Mouse (Mus musculus) cerebellum, adult 8-10 months (tissue): ENCODE data around the gene Art4.
"Not testable (repeated sequence)": the region's sequence is repeated elsewhere in the genome, so short reads cannot be mapped to it uniquely, and the experiment has no call there.

Experiments
- DNase-seq: peaks from one replicate; pipeline ENCODE4 v3.0.0; 2022

Art4 gene

GRCm38 (mm10) chr6:136857186-136857872 is at the start of gene Art4:
Gene Art4, minus strand, starts transcription at chr6:136857733.
- DNase-seq: no peak

GRCm38 (mm10) chr6:136906937-136907293 is 49.4 kb upstream of the Art4 start:
- DNase-seq: no peak

DNA sequence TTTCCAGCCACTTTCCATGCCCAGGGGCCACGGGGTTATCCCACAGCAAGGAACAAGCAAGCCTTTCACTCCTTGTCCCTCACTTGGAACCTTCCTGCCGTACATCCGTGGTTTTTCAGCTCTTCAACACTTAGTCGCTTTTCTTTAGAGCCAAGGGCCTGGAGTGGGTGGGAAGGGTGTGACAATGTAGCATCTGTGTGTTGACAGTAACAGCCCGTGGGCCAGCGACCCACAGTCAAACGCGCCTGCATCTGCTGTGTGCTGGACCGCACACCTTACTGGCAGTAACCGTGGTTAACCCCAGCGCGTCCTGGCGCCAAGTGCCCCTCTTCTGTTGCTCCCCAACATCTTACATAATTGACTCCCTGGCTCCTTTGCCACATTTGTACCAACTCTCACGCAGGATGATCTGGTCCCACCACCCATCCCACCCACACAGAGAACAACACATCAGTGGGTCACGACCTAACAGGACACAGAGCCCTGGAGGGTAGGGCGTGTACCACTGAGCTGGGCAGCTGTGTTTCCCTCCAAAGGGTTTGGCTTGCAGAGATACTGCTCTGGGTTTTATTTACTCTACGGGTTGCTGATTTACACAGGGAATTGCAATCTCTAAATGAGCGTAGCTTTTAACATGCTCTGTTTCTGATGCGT is 48.9 kb upstream of the Art4 start:
- DNase-seq: no peak

DNA sequence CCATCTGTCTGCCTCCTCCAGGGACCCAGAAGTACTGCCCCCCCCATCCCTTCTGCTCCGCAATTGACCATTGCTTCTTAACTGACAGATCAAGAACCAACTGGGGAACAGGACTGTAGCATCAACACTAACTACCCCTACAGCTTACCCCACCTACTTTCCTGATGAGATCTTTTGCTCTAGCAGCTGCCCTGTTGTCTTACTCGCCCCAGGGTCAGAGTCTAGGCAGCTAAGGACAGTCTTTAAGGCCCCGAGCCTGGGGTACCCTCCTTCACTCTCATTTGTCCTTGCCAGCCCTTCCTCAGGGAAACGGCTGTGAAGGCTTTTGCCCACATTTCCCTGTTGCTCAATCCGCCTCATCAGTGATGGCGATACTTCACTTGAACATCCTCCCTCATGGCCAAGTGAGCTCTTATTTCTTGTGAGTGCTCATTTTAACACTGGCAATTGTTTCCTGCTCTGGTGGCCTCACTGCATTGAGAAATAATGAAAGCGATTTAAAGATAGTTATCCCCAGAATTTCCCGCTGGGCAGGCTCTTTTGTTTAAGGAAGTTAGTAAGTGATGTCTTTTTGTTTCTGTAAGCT is 46.4 kb upstream of the Art4 start:
- no peak for DNase-seq

- no peak for DNase-seq
These were observed 45.0 kb upstream of the Art4 start for GRCm38 (mm10) chr6:136902527-136902926.

- no peak for DNase-seq
These were observed 43.5 kb upstream of the Art4 start for GRCm38 (mm10) chr6:136901010-136901409.

DNA sequence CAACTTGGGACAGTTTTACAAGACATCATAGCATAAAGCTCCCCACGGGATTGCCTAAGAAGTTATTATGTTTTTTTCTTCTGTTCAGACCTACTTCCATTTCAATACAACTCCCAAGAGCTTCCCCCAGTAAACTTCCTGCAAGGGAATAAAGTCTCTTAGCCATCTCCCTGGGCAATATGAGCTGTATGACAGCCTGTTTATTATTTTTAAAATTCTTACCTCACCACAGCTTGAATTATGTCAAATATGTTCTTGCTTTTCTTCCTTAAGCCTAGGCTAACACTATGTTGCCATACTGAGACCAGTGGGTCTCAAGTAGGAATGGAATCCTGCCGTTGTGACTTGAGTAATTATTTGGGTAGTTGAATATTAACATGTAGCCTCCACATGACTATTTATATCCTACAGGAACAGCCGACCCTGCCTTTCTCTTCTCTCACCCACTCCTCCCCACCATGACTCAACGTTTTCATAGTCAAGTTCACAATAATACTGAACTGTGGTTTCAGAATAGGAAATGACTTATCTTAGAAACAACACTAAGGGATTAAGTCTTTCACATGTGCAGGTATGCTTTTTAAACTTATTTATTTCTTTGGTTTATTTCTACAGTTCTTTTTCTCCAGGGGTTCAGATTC is 43.0 kb upstream of the Art4 start:
- no peak for DNase-seq

GRCm38 (mm10) chr6:136898954-136899353 is 41.4 kb upstream of the Art4 start:
- no peak for DNase-seq

- no peak for DNase-seq
These were observed 40.7 kb upstream of the Art4 start for GRCm38 (mm10) chr6:136898222-136898621.

- DNase-seq: no peak
These were observed 40.3 kb upstream of the Art4 start for GRCm38 (mm10) chr6:136897789-136898188.

DNA sequence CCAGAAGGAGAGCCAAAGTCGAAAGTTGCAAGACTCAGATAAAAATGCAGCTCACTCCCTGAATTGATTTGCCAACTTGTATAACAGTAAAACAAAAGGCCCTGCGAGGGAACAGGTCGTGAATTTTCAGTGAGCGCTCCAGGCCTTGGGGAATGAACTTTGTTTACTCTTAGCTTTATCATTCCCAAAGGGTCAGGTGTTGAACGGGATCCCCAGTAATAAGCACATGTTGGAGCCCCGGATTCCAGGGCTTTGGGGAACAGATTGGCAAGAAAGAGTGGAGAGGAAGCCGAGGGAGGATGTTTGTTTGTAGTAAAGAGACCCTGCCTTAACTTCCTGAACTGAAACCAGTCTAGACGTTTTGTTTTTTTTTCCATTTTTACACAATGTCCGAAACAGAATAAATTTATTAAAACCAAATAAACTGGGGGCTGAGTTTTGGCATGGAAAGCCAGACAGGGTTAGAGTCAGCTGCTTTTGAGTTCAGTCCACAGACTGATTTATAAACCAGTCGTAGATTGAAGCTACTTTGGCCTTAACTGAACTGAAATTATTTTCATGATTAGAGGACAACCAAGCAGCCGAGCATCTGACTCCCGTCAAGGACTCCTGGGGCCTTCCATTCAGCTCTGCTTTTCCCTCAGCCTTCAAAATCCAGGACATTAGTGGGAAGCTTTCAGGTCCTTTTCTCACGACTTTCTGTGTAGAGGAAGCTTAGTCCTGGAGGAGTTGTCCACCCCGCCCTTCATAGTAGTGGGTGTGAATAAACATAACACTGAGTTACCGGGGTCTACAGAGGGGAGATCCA is 37.2 kb upstream of the Art4 start:
- no peak for DNase-seq

- no peak for DNase-seq
These were observed 34.5 kb upstream of the Art4 start for GRCm38 (mm10) chr6:136892002-136892401.

DNA sequence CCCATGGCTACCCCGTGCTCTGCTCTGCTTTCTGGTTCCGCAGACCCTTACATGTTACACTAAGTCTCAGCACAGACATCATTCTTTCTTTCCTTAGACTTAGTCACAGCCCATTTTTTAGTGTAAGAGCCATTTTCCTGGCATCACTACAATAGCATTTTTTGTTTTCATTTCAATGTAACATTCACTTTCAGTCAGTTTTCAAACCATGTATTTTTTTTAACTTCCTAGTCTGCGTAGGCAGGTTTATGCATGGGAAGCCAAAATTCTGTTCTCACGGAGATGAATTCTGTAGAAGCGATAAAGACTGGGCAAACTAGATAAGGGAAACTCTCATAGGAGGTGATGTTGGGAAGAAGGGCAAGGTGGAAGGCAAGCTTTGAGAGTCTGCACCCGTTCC is 32.0 kb upstream of the Art4 start:
- no peak for DNase-seq

DNA sequence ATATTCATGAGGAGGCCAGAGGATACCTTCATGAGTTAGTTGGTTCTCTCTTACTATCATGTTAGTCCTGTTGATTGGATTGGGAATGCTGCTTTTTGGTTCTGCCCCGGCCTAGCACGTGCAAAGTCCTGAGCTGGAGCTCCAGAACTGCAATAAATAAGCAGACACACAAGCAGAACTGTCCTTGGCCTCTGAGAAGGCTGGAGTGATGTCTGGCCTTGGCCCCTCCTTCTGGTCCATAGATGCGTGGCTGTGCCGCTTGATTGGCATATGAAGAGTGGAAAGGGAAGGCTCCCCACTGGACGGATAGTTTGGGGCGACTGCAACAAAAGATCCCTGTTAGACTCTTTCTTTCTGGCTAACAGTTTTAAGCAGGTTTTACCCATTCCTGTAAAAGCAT is 31.5 kb upstream of the Art4 start:
- no peak for DNase-seq

- no peak for DNase-seq
These were observed 30.3 kb upstream of the Art4 start for GRCm38 (mm10) chr6:136887854-136888253.

DNA sequence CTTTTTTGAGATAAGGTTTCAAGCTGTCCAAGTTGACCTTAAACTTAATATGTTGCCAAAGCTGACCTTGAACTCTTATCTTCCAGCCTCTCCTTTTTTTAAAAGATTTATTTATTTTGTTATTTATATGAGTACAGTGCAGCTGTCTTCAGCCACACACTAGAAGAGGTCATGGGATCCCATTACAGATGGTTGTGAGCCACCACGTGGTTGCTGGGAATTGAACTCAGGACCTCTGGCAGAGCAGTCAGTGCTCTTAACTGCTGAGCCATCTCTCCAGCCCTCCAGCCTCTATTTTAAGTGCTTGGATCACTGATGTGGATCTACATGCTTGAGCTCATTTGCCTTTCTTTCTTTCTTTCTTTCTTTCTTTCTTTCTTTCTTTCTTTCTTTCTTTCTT is 27.2 kb upstream of the Art4 start:
- not testable (repeated sequence) for DNase-seq

DNA sequence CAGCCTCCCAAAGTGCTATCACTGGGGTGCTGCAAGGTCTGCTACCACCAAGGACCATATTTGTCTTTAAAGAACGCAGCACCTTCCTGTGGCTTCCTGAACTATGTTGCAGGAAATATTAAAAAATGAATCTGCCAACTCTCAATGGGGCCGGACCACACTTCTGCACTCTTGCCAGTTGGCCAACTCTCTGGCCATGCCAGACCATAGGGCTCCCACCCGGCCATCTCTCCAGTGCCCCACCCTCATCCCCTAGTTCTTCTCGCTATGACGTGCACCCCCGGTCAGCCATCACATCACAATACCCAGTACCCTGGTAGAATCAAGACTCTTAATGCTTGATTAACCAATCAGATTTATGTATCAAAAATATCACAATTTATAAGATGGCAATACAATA is 26.4 kb upstream of the Art4 start:
- DNase-seq: no peak

DNA sequence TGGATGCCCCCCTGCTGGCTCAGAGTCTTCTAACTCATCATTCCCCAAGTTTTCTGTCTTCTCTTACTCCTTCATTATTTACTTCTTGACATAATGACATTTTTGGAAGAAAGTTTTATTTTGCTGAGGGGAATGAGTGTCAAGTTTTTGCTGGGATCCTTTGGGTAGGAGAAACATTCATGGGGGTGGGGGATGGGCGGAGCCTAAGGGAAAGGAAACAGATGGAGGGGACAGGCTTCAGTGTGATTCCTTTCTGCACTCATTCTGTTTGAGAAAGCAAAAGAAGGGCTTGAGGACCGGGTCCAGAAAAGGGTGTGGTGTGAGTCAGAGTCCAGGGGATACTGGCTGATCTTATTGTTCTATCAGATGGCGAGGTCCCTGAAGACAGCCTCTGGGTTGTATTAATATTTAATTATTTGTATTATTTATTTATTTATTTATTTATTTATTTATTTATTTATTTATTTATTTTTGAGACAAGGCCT is 25.9 kb upstream of the Art4 start:
- DNase-seq: no peak

DNA sequence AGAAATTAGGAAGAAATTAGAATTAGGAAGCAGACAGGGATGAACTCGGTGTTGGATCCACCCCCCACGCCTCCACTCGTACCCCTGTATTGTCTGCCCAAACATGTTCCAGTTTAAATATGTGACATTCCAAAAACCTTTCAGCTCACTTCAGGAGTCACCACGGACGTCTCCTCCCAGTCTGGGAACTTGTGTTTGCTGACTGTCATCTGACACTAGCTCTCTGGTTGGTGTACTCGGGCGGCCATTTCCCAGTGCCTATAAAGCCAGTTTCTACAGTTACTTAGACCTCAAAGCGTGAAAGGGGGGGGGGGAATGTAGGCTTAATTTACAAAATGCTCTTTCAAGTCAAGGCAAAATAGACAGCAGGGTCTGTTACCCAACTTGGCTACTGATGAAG is 24.1 kb upstream of the Art4 start:
- no peak for DNase-seq

DNA sequence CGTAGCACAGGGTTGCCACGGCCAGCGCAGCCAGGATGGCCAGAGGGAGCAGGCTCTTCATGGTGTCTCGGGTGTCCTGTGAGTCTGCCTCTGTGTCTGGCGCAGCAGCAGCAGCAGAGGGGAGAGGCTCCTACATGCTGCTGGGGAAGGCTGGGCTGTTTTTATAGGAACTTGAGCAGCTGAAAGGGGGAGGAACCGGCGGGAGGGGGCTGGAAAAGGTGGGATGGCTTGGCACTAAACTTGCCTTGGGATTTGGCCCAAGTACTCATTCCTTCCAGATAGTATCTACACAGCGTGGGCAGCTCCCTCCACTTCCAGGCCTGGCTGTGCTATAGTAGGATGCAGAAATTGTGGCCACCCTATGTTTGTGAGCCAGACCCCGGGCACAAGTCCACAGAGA is 18.1 kb upstream of the Art4 start, which contains the start of gene Mgp:
Gene Mgp (minus strand): TSS at position 154 of the 400 bp plus-strand sequence.
- no peak for DNase-seq

DNA sequence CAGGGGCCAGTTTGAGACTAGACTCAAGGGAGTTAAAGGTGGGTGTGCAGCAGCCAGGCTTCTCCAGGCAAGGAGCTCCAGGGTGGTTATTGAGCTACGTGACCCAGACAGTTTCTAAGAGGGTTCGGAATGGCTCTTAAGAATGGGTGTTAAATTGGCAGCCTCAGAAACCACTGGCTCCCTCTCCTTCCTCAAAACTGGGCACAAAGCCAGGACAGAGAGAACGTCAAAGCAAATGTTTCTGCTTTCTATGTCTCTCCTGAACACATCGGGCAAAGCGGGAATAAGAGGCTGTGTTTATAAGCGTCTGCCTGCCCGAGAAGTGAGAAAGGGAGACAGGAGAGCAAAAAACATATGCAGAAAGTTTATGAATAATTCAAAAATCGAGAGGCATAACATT is 17.1 kb upstream of the Art4 start:
- DNase-seq: no peak

DNA sequence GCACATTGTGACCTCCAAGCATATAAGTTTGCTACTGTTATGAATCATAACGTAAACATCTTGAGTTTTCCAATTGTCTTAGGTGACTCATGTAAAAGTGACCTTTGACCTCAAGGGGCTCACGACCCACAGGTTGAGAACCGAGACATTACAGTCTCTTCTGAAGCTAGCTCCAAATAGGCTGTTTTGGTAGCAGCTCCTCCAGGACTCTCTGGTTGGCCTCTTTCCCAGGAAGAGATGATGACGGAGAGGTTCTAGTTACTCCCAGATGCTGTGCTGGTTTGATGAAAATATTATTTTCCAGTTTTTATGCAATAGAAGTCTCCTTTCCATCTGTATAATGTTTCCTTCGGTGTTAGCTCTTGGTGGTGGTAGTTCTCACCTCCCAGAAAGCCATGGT is 11.4 kb upstream of the Art4 start:
- no peak for DNase-seq

DNA sequence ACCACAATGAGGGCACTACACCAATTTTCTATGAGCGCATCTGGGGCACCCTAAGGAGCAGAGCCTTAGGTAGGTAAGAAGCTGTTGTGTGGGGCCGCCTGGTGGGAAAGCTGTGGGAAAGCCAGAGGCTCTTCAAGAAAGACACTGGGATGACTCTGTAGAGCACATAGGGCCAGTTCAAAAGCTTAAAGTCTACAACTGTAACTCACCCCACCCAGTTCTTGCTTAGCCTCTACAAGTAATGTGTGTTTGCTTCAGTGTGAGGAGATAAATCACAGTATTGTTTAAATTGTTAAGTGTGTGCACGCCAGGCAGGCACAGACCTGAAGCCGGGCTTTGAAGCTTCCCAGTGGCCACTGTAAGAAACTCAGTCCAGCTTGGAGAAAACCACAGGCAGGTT is 8.6 kb upstream of the Art4 start:
- DNase-seq: no peak
